Mouse (Mus musculus): ENCODE data around the gene Gm340. TPM values are rescaled to one million over a fixed set of nuclear protein-coding genes. Genes with fewer than 3 reads are reported as not detected.

The Gm340 gene
- polyA plus RNA-seq, 1 experiment from 2014 or later, result 4.2 TPM

DNA sequence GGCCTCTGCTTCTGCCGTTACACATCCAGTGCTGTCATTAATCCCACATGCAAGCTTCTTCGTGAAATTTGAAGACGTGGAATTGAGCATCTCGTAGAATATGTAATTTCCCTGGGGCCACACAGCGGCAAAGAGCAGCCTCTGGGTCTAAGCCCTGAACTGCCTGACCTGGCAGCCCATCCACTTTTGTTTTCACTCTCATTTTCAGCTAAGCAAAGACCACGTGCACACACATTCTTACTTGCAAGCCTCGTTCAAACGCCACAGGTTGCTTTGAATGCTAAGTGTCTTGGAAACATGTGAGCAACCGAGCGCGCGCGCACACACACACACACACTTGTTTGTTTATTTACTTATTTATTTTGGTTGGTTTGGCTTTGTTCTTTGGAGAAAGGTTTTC lies 34.9 kb downstream of the Gm340 start:
- H3K9me3 ChIP-seq, result no peaks in the 10 kb centered on the region
- peaks cover 48% of the 10 kb centered on the region for H3K4me1 ChIP-seq
- H3K4me2 ChIP-seq (replicated peaks), result no peak overlapping the region
- peaks cover 30% of the 10 kb centered on the region for H3K27me3 ChIP-seq
- no peak overlapping the region for H3K4me3 ChIP-seq
- 61% methylated on average over 13 of the region's 13 CpGs for WGBS
- H3K9ac ChIP-seq (replicated peaks), result no peak overlapping the region
- H3K27ac ChIP-seq (replicated peaks), result no peak overlapping the region
- ATAC-seq (ENCODE audit: low FRiP score, low read depth), result no peak
- no peaks in the 10 kb centered on the region for H3K36me3 ChIP-seq

DNA sequence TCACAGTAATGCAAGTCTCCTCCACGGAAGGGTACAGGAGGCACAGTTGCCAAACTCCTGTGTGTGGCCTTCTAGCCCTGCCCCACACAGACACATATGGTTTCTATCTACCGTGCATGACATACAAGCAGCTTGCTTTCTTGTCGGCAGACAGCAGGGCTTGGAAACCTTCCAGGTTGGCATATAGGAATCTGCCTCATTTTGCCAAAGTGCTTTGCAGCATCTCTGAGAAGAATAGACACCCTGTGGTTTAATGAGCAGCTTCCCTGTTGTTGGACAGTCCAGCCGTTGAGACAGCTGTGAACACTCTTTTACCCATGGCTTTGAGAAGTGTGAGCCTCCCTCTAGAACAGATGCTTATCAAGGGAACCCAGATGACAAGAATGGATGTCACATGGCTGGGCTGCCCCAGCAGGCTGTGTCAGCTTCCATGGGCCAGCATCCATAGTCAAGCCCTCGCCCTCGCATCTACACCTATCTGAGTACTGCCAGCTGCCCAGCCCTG lies 36.0 kb downstream of the Gm340 start:
- H3K36me3 ChIP-seq, result no peaks in the 10 kb centered on the region
- peaks cover 30% of the 10 kb centered on the region for H3K27me3 ChIP-seq
- H3K9me3 ChIP-seq, result no peaks in the 10 kb centered on the region
- no peak overlapping the region for H3K9ac ChIP-seq (replicated peaks)
- WGBS, result 67% methylated on average over 6 of the region's 6 CpGs
- no peak overlapping the region for H3K4me2 ChIP-seq (replicated peaks)
- H3K27ac ChIP-seq (replicated peaks), result no peak overlapping the region
- H3K4me3 ChIP-seq, result no peak overlapping the region
- peaks cover 45% of the 10 kb centered on the region for H3K4me1 ChIP-seq
- no peak for ATAC-seq (ENCODE audit: low FRiP score, low read depth)

DNA sequence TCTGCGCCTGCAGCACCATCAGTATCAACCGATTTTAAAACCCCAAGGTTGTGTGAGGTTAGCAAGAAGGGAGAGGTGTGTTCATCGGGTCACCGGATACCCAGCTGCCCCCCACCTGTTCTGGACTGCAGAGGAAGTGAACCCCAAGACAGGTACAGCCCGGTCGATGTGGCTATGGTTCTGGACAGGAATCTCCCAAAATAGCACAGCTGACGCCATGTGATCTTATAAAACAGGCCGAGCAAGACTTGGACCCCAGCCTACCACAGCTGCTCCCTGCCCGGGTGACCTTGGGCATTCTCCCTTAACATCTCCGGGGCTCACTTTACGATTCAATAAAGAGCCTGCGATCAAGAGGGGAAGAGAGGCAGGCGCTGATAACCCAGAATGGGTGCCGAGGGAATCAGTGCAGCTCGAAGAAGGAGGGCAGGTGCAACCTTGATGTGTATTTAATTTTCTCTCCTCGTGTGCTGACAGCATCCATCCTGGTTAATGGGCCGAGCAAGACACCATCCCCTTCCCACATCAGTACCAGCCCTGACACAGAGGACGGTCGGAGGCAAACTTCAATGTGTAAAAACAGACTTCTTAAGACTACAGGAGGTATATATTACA lies 36.7 kb downstream of the Gm340 start:
- Histone ChIP-seq H3K27ac (replicated peaks) (no peak overlapping the region), H3K36me3 (peaks cover 4% of the 10 kb centered on the region; the same call in 1 of the 2 replicates), H3K4me2 (replicated peaks) (no peak overlapping the region), H3K9me3 (no peaks in the 10 kb centered on the region), H3K4me1 (peaks cover 38% of the 10 kb centered on the region), H3K4me3 (no peak overlapping the region), H3K27me3 (peaks cover 33% of the 10 kb centered on the region), H3K9ac (replicated peaks) (no peak overlapping the region)
- WGBS, result 77% methylated on average over 19 of the region's 19 CpGs
- no peak for ATAC-seq (ENCODE audit: low FRiP score, low read depth)

DNA sequence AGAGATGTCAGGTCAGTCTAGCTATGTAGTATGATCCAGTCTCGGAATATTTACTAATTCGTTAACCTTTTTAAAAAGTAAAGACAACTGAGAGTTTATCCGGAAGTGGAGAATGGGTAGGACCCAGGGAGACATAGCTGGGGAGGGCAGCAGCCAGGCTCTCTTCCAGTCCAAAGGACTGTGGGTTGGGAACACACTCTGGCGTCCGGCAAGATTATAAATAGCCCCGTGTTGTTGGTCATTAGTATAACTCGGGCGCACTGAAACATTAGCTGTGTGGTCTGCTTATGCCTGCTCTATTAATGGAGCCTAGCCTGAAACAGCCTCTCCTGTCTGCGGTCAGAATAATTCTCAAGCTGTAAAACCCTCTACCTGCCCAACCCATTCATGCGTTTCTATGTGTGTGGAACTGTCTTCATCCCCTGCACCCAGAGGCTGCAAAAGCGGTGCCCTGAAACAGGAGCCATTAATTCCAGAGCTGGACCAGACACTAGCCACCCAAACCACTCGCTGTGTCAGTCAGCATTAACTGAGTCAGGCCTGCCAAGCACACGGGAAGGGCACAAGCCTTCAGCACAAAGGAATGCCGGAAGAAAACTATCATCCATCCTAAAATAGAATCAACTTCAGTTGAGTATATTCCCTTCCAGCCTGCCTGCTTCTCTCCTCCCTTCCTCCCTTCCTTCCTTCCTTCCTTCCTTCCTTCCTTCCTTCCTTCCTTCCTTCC lies 38.4 kb downstream of the Gm340 start:
- Histone ChIP-seq H3K9ac (replicated peaks) (no peak overlapping the region), H3K27ac (replicated peaks) (no peak overlapping the region), H3K27me3 (peaks cover 19% of the 10 kb centered on the region), H3K4me2 (replicated peaks) (no peak overlapping the region), H3K4me3 (no peak overlapping the region), H3K4me1 (peaks cover 28% of the 10 kb centered on the region), H3K9me3 (no peaks in the 10 kb centered on the region), H3K36me3 (peaks cover 20% of the 10 kb centered on the region)
- 88% methylated on average over 14 of the region's 14 CpGs for WGBS
- no peak for ATAC-seq (ENCODE audit: low FRiP score, low read depth)

DNA sequence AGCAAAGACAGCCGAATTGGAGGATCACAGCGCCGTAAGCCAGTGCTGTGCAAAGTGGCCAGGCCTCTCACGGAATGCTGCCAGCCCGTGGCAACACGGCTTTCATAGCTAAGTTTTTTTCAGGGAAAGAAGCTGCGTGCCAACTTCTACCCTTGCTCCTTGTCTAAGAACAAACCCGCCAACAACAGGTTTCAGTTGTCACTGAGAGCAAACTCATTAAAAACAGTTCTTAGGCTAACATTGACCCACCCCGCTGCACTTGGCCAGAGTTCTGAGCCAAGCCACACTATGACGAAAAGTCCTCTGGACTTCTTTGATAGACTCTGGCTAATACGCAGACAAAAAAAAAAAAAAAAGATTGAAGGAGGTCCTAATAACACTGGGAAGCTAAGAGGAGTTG lies 46.8 kb downstream of the Gm340 start:
- Histone ChIP-seq H3K27ac (replicated peaks) (no peak overlapping the region), H3K4me3 (no peak overlapping the region), H3K9ac (replicated peaks) (no peak overlapping the region), H3K4me2 (replicated peaks) (no peak overlapping the region), H3K9me3 (no peaks in the 10 kb centered on the region), H3K4me1 (peaks cover 9% of the 10 kb centered on the region), H3K36me3 (peaks cover 16% of the 10 kb centered on the region), H3K27me3 (0 out of 2 replicates have a peak, but pooled peaks cover 10% of the 10 kb centered on the region)
- 80% methylated on average over 11 of the region's 11 CpGs for WGBS
- ATAC-seq (ENCODE audit: low FRiP score, low read depth), result no peak

DNA sequence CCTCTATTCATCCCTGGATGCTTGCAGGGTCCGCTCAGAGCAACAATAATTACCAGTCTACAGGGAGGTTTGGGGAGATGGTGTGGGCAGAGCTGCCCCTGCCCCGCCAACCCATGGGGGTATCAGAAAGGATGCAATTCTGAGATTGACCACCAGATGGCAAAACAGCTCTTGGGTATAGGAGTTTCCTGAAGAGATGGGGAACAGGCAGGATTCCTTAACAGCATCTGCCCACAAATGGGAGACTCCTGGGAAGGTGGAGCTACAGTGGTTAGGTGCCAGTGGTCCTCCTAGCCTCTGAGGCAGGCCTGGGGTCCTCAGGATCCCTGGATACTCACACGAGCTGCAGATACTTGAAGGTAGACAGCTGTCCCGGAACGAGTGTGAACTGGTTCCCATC lies 47.4 kb downstream of the Gm340 start:
- no peak overlapping the region for H3K4me3 ChIP-seq
- no peak overlapping the region for H3K4me2 ChIP-seq (replicated peaks)
- H3K9ac ChIP-seq (replicated peaks), result no peak overlapping the region
- 0 out of 2 replicates have a peak, but pooled peaks cover 10% of the 10 kb centered on the region for H3K27me3 ChIP-seq
- H3K27ac ChIP-seq (replicated peaks), result no peak overlapping the region
- ATAC-seq (ENCODE audit: low FRiP score, low read depth), result no peak
- no peaks in the 10 kb centered on the region for H3K9me3 ChIP-seq
- H3K4me1 ChIP-seq, result peaks cover 9% of the 10 kb centered on the region
- 49% methylated on average over 5 of the region's 5 CpGs for WGBS
- H3K36me3 ChIP-seq, result peaks cover 12% of the 10 kb centered on the region

DNA sequence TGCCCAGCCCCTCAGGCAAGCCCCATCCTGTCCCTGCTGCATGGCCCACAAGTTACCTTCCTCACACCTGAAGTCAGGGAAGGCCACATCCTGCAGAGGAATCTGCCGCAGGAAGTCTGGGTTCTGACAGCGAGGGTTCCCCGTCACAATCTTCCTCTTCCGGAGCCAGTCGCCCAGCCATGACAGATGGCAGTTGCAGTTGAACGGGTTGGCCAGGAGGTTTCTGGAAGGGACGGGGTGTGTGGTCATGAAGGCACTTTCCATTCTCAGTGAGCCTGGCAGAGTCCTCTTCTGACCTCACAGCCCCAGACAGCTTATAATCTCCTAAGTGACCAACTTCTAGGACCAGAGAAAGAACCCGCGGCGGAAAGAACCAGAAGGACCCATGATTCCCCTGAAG lies 51.9 kb downstream of the Gm340 start:
- no peaks in the 10 kb centered on the region for H3K9me3 ChIP-seq
- ATAC-seq (ENCODE audit: low FRiP score, low read depth), result no peak
- H3K27me3 ChIP-seq, result 0 out of 2 replicates have a peak, but pooled peaks cover 3% of the 10 kb centered on the region
- WGBS, result 90% methylated on average over 10 of the region's 10 CpGs
- no peak overlapping the region for H3K4me2 ChIP-seq (replicated peaks)
- H3K4me1 ChIP-seq, result peaks cover 5% of the 10 kb centered on the region; the same call in 1 of the 2 replicates
- H3K27ac ChIP-seq (replicated peaks), result no peak overlapping the region
- no peak overlapping the region for H3K9ac ChIP-seq (replicated peaks)
- H3K36me3 ChIP-seq, result no peaks in the 10 kb centered on the region
- no peak overlapping the region for H3K4me3 ChIP-seq

DNA sequence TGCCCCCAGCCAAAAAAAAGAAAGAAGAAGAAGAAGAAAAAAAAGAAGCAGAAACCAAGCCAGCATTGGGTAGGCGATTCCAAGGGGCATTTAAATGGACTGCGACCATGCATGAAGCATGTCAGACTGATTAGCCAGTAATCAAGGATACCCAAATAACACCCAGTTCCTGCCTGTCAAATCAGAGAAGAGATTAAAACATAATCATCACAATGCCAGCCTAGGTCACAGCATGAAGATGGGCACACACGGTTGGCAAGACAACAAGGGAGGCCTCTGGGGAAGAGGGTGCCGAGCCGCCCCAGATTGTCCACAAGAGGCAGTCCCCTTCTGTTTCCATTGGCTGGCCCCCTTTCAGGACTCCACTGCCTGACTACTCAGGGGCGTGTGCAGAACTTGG lies 52.8 kb downstream of the Gm340 start:
- no peak for ATAC-seq (ENCODE audit: low FRiP score, low read depth)
- WGBS, result 57% methylated on average over 6 of the region's 6 CpGs

More for the DNA sequence above, 52.8 kb downstream of the Gm340 start:
- Histone ChIP-seq H3K36me3 (no peaks in the 10 kb centered on the region), H3K9ac (replicated peaks) (no peak overlapping the region), H3K4me2 (replicated peaks) (no peak overlapping the region), H3K4me3 (no peak overlapping the region), H3K4me1 (no peaks in the 10 kb centered on the region), H3K9me3 (no peaks in the 10 kb centered on the region), H3K27me3 (0 out of 2 replicates have a peak, but pooled peaks cover 4% of the 10 kb centered on the region), H3K27ac (replicated peaks) (no peak overlapping the region)

Small RNA genes lying within 50 kb of the gene (microRNA-seq; reads per million reads assigned to microRNA genes)
- gene Mir8091, result not detected

Other genes starting within 250 kb of the Gm340 start
- 3.5 and 5.6 TPM in 2 replicates for gene Pik3ap1, start 197.3 kb upstream of the Gm340 start, polyA plus RNA-seq (2016; fragmentation: Nextera tagmentation; extraction: Ambion mirVana)
- 41.4 and 43.3 TPM in 2 replicates for gene Lcor, start 99.7 kb upstream of the Gm340 start, polyA plus RNA-seq (2016; fragmentation: Nextera tagmentation; extraction: Ambion mirVana)
- gene Slit1, start 161.3 kb downstream of the Gm340 start, polyA plus RNA-seq (2016; fragmentation: Nextera tagmentation; extraction: Ambion mirVana), result 12.2 and 14.8 TPM in 2 replicates
- gene Arhgap19, start 219.7 kb downstream of the Gm340 start, polyA plus RNA-seq (2016; fragmentation: Nextera tagmentation; extraction: Ambion mirVana), result 27.8 and 29.5 TPM in 2 replicates
- 15.5 and 18.6 TPM in 2 replicates for gene Frat1, start 247.6 kb downstream of the Gm340 start, polyA plus RNA-seq (2016; fragmentation: Nextera tagmentation; extraction: Ambion mirVana)